Mouse (Mus musculus): Measurements from ENCODE around the gene Hoxb8.

- no peak for TF ChIP-seq MYOD1 (IDR thresholded peaks at IDR 0.05; ENCODE audit: control insufficient read depth in 1 of 3, insufficient read length in 2 of 3, low read depth in 2 of 3)
- TF ChIP-seq E2F4 (IDR thresholded peaks at IDR 0.05; ENCODE audit: insufficient read depth) = no peak
- no peak for TF ChIP-seq POLR2A (IDR thresholded peaks at IDR 0.05; ENCODE audit: insufficient read length, low read depth)
Observed at GRCm38 (mm10) chr11:96326705-96327104, 45.0 kb downstream of the Hoxb8 start.
